ENCODE assay signal across 8 mouse cellular contexts in the genomic region with DNA sequence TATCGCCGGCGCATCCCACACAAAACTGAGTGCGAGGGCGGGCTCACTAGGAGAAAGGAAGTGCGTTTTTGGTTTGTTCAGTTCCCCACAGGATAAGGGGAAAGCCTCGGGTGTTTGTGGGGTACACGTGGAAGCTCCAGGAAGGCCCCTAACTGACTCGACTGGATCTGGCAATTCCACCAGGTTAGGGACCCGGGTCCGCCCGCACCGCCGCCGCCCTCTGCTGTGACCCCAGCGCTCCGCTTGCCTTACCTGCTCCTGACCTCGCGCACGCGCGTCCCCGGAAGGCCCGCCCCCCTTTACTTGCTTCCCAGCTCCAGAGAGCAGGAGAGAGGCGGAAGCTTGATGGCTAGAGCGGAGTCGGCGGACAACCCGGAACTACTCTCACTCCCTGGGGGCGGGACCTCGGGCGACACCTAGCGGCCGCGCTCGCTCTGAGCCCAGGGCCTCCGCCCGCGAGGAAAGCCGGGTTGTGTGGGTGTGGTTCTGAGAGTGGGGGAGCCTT. TPM values are rescaled to one million over a fixed set of nuclear protein-coding genes. Genes with fewer than 3 reads are reported as not detected.
DNase-seq lines count a peak whose midpoint lies in the region; ATAC-seq lines count a peak whose summit lies in the region.

A gene (minus strand): TSS at position 377 of the 505 bp plus-strand sequence.

- no peaks in the 10 kb centered on the region for H3K9me3 ChIP-seq in hindbrain, embryonic 16.5 days (ENCODE audit: control insufficient read depth, low read length)

- H3K4me1 ChIP-seq in hindbrain, embryonic 16.5 days (ENCODE audit: control insufficient read depth, insufficient read depth, low read depth, low read length), result peaks cover 3% of the 10 kb centered on the region

- H3K4me3 ChIP-seq in hindbrain, embryonic 16.5 days (ENCODE audit: low read length), result peak within 1 kb of the TSS; percentile 59
- peak within 1 kb of the TSS; percentile 56 for H3K4me3 ChIP-seq in macrophage (ENCODE audit: inconsistent target)

- DNase-seq in T-cell, adult 2 months (ENCODE audit: low spot score), result peak; percentile 97
- peak; percentile 96 to 98 for DNase-seq in cerebellum, postnatal 36 days
- peak; percentile 97 for DNase-seq in gastrocnemius, adult 18-20 months (ENCODE audit: low spot score)
- peak; percentile 98 to 99 for DNase-seq in left cerebral cortex, adult 18-20 months (ENCODE audit: low spot score in 2 of 2)
- peak; percentile 99 for DNase-seq in right cerebral cortex, adult 18-20 months
- DNase-seq in urinary bladder, postnatal 10 days (ENCODE audit: low spot score), result peak; percentile 84

- no peaks in the 10 kb centered on the region for H3K36me3 ChIP-seq in hindbrain, embryonic 16.5 days (ENCODE audit: control insufficient read depth, insufficient read depth, low read length)
- no peaks in the 10 kb centered on the region for H3K36me3 ChIP-seq in macrophage (ENCODE audit: inconsistent target)

- ATAC-seq in hindbrain, embryonic 16.5 days, result peak; percentile 100

- H3K9ac ChIP-seq in hindbrain, embryonic 16.5 days (ENCODE audit: low read depth, low read length), result peak within 1 kb of the TSS; percentile 75

- peak within 1 kb of the TSS; percentile 62 for H3K27ac ChIP-seq in hindbrain, embryonic 16.5 days (ENCODE audit: low read depth, low read length)
- H3K27ac ChIP-seq in macrophage, result peak within 1 kb of the TSS; percentile 42

- peak within 1 kb of the TSS; percentile 76 for H3K4me2 ChIP-seq in hindbrain, embryonic 16.5 days (ENCODE audit: low read length)

- H3K79me2 ChIP-seq in macrophage (ENCODE audit: inconsistent target), result peaks cover 36% of the 10 kb centered on the region

- WGBS in hindbrain, embryonic 16.5 days, result under 1% methylated on average over 40 of the region's 40 CpGs
- WGBS in macrophage (ENCODE audit: missing documents), result 3% methylated on average over 40 of the region's 40 CpGs

- no peaks in the 10 kb centered on the region for H3K27me3 ChIP-seq in hindbrain, embryonic 16.5 days (replicated peaks; ENCODE audit: control insufficient read depth, insufficient read depth, low read length)

RNA-seq across cellular contexts. Expression of the gene that starts here (rescaled TPM):
- total RNA-seq in gastrocnemius, adult 18-20 months (2021), result 10 to 100 TPM; 50.8 to 55.1 TPM
- polyA plus RNA-seq in hindbrain, embryonic 16.5 days (2015; fragmentation: Nextera tagmentation; extraction: Ambion mirVana), result 156 and 166 TPM in 2 replicates
- 100 to 1,000 TPM in 1 of 2 experiments, 10 to 100 TPM in 1; 92.0 to 104 TPM for total RNA-seq in left cerebral cortex, adult 18-20 months (2021)
- total RNA-seq in macrophage (2018; cell fraction: chromatin; rRNA removed), result 10 to 100 TPM in 7 of 26 experiments, 1 to 10 TPM in 19; 2.4 to 21.8 (median 8.2) TPM
- 10 to 100 TPM; 40.4 to 95.5 (median 55.7) TPM for total RNA-seq in macrophage (2018; cell fraction: cytosol; rRNA removed)
- 10 to 100 TPM in 19 of 26 experiments, 1 to 10 TPM in 7; 3.7 to 32.6 (median 13.6) TPM for total RNA-seq in macrophage (2018; cell fraction: nucleus; rRNA removed)
- 63.1 to 68.3 TPM (median 66.4 TPM) in 3 replicates for polyA plus RNA-seq in macrophage (2018)

Comparison
In these comparisons a context has a peak if more than half of its experiments do, and no peak if none do; other contexts are left out.
1. Peak in every context shown above with its lines: DNase-seq, ATAC-seq, H3K4me3 ChIP-seq and H3K27ac ChIP-seq.